Mouse (Mus musculus) spleen, adult 18-20 months (tissue): ENCODE results near the gene Prtn3.
A peak's percentile ranks its signal among the peaks of the same experiment; 100 is the strongest.

Source experiments
- DNase-seq, 2 experiments: peaks; one replicate each; pipeline ENCODE4 v3.0.0; 2022; ENCODE audit warnings: mixed read lengths in 2 of 2

The Prtn3 gene

DNA sequence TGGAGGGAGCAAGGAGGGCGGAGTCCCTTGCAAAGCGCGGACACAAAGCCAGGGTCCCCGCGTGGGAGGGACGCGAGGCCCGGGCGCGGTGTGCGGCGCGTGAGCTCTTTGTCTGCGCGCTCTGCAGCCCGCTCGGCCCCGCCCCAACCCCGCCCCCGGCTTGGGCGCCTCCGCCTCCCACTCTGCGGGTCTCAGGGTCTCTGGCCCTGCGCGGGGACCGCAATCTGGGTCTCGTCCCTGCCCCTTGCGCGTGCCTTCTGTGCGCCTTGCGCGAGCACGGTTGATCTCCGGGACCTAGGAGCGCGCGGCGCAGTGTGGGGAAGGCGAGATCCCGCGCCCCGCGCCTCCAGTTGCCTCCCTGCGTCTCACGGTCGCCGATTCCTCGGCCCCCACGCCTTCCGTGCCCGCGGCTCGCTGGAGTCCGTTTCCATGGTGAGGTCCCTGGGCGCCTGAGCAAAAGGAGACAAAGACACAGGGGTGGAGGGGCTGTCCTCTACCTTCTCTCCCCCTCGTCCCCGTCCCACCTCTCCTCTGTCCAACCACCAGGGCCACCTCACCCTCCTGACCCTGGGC is at the start of gene Prtn3, which contains the start of gene Plppr3:
Prtn3 (plus strand) TSS at position 187 of the 573 bp plus-strand sequence.
Plppr3 (minus strand) TSS at position 345 of the 573 bp plus-strand sequence.
- no peak for DNase-seq

DNA sequence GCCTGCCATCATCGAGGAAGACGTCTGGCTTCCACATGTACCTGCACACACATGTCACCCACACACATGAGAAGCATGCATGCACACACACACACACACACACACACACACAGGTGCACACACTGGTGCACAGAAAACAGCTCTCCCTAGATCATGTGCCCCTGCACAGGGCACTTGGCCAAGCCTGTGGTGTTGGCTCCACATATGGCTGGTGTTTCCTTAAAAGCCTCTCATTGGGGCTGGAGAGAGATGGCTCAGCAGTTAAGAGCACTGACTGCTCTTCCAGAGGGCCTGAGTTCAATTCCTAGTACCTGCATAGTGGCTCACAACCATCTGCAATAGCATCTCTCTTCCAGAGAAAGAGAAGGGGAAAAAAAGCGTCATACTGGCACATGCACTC is 42.7 kb upstream of the Prtn3 start:
- no peak for DNase-seq

DNA sequence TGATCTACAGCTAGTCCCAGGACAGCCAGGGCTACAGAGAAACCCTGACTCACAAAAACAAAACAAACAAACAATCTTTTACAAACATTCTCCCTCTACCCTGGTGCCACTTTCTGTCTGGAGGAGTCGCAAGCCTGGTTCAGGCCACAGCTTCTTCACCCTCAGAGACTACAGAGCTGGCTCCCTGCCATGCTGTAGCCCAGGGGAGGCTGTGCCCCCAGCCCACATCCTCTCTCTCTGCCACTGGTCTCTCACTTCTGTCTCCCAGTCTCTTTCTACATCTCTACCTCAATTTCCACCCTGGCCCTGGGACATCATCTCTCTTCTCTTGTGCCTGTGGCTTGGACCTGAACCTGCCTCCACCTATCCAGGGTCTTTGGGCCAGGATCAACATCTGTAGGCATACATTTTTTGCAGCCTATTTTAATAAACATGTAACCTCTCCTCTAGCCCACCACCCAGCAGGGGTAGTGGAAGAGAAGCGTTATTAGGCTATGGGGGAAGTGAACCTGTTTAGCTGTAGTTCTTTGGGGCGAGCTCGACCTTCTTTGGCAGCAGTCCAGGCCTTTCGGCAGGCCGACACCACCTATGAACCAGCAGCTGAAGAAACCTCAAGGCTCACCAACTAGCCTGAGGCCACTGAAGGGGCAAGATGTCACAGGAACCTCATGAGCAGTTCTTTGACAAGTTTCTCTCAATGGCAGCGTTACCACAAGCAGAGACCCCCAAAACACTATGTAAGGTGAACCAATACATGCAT is 42.1 kb upstream of the Prtn3 start:
- no peak for DNase-seq

DNA sequence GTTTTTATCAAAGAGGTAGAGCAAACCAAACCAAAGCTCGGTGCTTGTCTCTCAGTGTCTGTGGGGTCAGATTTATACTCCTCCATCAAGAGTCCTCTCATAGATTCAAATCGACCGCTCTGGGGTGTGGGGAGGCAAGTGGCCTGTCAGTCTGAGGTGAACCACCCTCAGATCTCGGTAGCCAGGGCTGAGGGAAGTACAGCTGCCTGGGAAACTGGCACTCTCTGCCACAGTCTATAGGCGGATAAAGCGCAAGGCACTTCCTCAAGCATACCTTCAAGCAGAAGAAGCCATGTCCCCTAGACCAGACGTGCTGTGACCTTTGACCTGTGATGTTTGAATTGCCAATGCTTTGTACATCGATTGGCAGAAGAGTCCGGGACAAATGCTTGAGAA is 41.5 kb upstream of the Prtn3 start:
- DNase-seq, result no peak

DNA sequence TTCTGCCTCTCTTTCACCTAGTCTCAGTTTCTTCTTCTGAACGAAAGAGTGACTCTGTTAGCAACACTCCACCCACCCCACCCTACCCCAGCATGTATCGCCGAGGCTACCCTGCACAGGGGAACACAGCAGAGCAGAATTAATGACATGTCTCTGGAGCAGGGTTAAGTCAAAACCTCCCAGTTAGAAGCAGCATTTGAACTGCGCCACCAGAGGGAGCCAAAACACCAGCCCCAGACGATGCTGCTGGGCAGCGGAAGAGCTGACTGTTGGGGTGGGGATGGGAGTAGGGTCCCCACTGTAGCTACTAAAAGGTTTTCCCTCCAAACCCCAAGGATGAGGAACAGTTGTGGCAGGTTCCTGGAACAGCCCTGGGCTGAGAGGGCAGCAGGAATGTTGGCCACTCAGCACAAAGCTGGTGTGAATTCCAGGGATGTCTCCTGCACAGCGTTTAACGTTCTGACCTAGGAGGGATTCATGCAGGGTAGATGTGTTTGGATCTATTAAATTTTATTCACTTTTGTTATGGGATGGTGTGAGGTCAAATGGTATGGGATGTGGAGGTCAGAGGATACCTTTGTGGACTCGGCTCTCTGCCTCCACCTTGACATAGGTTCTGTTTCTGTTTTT is 39.4 kb upstream of the Prtn3 start:
- peak; percentile 63 to 81 for DNase-seq

DNA sequence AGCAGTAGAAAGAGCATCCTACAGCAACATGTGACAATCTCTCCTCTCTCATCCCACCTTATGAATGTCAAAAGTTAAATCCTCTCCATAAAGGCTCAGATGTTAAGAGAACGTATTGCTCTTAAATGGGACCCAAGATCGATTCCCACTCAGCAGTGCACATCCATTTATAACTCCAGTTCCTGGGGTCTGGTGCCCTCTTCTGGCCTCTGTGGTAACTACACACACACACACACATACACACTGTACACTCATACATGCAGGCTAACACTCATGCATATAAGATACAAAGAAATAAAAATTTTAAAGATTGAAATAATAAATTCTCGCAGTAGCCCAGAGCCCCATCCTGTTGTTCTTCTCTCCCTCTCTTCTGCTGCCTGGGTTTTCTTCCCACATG is 37.4 kb upstream of the Prtn3 start:
- DNase-seq, result no peak

DNA sequence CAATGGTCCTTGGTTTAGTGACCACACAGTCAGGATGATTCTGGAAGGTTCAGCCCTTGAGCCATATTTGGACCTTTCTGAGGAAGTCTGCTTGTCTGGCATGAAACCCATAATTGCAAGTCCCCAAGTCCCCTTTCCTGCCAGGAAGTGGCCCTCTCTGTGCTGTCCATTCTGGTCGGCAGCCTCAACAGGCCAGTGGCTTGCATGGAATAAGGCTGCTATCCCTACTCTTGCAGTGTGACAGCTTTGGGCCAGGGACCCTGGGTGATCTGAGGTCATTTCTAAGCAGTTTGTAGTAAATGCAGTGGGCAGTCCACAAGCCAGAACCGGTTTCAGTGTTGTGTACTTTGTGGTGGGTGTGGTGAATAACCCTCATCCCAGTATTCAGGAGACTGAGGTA is 36.1 kb upstream of the Prtn3 start:
- DNase-seq, result no peak

DNA sequence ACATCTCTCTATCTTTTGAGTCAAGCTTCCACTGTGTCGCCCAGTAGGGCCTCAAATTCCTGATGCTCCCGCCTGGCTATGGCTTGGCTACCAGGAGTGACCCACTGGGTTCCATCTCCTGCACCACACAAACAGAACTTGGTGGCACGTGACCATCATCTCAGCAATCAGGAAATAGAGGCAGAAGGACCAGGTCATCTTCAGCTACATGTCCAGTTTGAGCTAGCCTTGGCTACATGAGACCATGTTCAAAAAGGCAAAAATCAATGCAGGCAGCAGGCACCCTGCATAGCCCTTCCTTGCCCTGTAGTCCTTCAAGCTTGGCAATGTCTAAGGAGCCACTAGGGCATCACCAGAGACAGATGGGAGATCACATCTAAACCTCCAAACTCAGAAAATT is 34.2 kb upstream of the Prtn3 start:
- no peak for DNase-seq

DNA sequence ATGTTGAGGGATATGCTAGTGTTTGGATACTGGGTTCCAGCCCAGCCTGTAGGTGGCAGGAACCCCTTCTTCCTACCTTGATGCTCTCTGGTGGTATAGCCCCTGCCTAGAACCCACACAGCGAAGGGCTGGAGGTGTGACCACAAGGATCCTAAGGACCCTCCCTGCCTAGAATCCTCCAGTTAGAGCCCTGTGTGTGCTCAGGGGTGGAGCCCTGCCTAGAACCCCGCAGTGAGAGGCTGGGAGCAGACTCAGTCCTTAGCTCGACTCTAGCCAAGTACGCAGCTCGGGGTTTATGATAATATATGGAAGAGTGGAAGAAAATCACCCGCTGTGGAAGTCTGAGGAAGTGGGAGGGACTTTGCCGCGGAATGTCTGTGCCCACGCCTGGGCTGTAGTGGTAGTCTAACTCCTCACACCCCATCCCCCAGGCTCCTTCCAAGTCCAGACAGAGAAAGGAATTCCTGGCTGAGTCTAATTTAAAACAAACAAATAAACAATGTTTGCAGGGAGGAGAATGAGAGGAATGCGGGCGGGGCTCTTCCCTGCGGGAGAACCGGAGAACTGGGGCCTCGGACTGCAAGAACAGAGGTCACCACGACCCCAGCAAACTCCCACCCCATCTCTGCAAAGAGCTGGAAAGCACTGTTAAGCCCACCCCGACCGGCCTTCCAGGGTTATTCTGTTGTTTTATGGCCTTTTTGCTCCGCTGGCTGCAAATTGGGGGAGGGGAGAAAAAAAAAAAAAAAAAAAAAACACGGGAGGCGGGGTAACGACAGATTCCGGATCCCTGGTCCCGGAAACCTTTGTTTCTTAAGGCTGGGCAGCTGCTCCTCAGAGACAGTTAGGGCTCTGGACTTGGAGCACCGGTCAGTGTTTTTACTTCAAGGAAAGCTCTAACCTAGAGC is 33.4 kb upstream of the Prtn3 start:
- no peak for DNase-seq

DNA sequence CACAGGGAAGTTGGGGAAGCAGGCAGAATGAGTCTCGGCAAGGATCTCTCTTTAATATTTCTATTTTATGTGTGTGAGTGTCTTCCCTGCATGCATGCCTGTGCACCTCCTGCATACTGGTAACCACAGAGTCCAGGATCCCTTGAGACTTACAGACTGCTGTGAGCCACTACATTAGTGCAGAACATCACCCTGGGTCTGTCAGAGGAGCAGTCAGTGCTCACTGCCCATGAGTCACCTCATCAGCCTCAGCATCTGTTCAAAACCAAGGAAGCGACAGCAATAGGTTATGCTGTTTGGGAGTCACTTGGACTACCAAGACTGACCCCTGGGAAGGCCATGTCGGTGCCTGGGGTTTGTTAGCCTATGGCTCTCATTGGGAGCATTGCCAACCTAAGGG is 32.0 kb upstream of the Prtn3 start:
- no peak for DNase-seq

DNA sequence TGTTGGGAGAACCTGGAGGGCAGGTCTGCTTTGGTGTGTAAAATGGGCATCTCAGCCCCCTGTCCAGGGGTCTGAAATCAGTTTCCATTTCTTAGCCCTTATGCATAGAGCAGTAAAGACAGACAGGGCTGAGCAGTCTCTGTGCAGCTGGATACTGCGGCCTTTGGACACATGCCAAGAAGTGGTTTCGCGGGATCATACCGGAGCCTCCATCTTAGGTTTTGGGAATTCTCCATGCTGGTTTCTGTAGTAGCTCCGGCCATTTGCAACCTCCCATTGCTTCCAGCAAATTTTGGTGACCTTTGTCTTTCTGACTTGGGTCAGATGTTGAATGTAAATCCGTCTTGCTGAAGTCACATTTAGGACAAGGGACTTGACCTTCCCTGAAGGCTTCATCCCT is 30.8 kb upstream of the Prtn3 start:
- no peak for DNase-seq

DNA sequence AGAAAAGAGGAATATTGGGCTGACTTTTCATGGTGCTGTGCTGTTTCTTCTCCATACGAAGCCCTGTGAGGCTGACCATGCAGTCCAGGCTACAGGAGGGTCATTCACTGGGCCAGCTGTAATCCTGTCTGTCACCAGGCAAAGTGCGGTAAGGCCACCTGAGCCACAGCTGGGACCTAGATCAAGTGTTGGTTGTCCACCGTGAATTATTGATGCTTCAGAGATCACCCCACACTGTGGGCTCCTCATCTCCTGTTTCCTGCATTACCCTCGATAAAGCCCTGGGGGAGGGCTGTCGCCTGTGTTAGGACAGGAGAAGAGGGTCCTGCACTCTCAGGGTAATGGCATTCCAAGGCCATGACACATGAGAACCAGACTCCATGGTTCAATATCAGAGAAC is 27.7 kb upstream of the Prtn3 start:
- no peak for DNase-seq

DNA sequence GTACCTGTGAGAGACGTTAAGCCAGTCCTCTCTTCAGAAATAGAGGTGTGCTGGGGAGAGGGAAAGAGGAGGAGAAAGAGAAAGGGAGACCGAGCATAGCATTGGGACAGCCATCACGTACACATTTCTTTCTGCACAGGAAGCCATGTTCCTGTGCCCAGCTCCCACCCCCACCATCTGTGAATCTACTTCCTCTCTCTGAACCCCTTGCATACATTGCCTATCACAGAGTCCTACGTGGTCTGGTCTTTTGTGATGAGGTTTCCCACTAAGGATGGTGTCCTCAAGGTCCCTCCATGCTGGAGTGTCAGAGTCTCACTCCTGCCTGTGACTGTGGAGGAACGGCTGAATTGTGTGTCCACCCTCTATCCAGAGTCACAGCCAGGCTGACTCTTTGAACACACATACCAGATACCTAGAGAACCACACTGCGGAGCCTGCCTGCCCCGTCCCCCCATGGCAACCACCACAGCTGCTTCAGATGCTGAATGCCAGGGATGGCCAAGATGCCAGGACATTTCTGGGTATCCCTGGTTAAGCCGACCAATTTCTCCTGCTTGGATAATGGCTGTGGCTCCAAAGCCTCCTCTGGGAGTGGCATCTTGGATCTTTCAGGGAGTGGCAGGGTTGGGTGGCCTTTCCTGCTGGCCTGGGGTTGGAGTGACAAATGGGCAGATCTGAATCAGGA is 24.2 kb upstream of the Prtn3 start:
- peak in 1 of 2 experiments; percentile 9 for DNase-seq

DNA sequence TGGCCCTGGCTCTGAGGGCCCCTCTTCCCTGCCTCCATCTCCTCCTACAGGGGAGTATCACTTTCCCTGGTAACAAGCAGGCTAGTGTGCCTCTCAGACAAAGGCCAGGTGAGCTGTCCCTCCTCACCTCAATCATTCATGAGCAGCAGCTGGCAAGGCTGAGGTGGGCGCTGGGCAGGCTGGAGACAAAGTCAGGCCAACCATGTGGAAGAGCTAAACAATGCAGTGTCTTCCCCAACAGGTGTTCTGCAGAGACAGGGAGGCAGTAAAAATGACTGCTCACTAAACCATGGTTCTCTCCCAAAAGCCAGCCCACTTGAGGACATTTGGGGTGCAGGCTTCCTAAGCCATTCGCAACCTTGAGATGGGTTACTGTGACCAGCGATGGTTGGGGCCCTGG is 22.6 kb upstream of the Prtn3 start:
- DNase-seq, result no peak

DNA sequence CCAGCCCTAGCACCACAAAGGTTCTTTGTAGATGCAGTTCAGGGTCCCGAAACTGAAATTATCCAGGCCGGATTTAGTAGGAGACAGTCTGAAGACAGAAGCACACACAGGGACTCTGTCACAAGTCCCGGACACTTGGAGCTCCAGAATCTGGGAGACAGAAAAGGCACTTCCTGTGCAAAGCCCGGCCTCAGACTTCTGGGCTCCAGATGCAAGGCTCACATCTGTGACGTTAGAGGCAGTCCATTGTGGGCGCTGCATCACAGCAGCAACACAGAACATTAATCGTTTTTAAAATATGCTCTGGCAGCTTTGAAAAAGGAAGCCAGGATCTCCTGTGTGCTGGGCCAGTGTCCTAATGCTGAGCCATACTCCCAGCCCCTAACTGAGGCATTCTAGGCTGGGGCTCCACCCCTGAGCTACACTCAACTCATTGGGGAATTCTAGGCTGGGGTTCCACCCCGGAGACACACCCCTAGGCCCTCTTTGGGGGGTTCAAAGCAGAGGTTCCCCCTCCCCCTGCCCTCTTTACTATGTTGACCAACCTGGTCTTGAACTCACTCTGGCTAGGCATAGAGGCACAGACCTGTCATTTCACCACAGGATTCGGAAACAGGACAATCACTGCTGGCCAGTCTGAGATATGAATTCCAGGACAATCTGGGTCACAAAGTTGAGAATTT is 22.0 kb upstream of the Prtn3 start:
- no peak for DNase-seq

DNA sequence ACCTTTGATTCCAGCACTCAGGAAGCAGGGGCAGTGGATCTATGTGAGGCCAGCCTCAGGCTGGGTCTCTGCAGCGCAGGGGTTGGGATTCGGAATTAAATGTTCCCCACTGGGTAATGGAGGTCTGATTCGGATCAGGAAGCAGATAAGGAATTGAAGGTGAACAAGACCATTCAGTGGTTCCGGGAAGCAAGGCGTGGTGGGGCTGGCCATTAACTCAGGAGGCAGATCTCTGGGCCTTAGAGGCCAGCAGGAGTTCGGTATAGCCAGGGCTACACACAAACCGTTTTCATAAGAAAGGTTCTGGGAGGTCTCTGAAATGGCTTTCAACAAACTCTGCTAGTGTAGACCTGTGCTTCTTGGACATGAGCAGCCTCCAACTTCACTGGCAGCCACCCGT is 21.4 kb upstream of the Prtn3 start:
- no peak for DNase-seq

DNA sequence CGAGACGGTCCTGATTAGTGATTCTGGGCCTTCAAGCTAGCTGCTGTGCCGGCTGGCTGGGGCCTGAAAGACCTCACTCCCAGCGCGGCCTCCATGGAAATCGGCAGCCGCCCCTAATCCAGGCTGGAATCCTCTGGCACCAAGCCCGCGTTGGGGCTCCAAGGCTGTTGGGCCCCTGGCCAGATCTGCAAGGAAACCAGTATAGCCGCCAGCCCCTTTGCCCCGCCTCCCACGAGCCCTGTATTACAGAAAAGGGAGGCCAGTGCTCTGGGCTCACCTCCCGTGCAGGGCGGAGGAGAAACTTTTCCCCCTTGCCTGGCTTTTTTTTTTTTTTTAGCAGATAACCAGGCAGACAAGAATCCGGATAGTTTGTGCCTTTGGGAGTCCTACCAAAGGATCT is 20.9 kb upstream of the Prtn3 start:
- DNase-seq, result peak; percentile 65 to 72

DNA sequence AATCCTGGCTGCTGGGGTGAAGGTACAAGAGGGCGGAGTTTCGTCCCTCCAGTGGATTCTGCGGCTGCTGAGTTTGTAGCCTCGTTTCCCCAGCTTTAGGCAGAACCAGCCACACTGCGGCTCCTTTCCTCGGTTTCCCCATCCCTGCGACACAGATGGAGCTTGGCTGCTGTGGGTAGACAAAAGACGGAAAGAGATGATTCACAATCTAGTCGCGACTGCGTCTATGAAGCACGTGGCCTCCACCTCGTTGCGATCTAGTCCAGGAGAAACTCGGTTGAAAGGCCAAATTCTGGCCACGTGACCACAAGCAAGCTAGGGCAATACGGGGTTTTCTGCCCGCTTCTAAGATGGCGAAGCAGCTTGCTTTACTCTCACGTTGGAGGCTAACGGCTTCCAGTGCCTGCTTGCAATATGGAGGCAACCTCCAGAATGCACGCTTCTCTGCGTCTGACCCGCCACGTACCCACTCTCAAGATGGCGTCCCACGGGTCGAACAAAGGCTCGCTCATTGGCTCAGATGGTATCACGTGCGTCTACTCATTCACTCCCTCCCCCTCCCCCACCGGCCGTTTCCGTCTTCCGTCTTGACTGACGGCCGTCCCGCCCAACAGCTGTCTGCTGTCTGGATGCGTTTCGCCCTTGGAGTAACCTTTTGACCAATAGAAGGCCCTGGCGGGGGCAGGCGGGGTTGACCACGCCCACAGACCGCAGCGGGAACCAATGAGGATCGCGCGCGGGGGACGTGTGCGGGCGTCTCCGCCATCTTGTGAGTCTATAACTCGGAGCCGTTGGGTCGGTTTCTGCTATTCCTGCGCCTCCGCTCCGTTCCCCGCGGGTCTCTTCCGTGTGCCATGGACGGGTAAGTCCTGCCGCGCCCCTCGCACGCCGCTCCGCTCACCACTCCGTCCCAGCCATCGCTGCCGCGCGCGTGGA is 20.1 kb upstream of the Prtn3 start, which contains the start of gene Ptbp1:
Ptbp1 (plus strand) TSS at position 568 of the 936 bp plus-strand sequence.
- DNase-seq, result peak; percentile 97 to 98

DNA sequence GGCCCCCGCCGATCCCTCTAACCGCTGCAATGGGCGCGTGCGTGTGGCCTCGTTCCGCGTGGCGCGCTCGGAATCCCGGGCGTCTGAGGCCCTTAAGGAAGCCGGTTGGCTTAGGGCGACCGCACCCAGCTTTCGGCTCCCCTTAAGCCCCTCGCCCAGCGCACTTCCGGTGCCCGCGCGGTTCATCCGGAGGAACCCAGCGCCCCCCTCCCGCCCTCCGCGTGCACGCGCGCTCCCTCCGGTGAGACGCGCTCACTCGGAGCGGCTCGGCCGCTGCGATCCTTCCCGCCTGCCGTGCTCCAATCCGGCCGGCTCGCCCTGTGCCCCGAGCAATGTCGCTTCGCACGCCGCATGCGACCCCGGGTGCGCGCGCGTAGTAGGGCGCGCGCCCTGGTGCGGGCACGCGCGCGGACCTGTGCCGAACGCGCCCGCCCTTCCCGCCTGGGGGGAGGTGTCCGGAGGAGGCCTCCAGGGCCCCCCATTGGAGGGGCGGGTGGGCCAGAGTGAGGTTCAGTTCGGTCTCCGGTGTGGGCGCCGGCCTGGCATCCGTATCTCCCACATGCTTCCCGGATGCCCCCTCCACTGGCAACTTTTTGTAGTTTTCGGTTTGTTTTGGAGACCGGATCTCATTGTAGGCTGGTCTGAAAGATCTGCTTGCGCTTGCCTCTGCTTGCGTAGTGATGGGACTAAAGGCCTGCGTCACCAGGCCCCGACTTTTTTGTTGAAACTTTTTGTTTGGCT is 19.3 kb upstream of the Prtn3 start:
- peak; percentile 68 to 75 for DNase-seq
